Mouse (Mus musculus): ENCODE measurements at regions not wholly inside any gene's neighbourhood (a gene's known extent, or its start where the extent isn't known, plus 50 kb on each side); places are given as distances from the start of the nearest gene placed in this dataset.

GRCm38 (mm10) chr1:38739018-38739417, 74.3 kb upstream of the Aff3 start:
- Histone ChIP-seq H3K4me3 (ENCODE audit: low read depth, low read length) (no peak overlapping the region), H3K36me3 (ENCODE audit: control insufficient read depth, insufficient read depth, low read length) (no peaks in the 10 kb centered on the region), H3K9ac (ENCODE audit: low read depth, low read length) (no peak overlapping the region), H3K27me3 (ENCODE audit: control insufficient read depth, insufficient read depth, low read length) (no peaks in the 10 kb centered on the region), H3K4me1 (replicated peaks; ENCODE audit: control insufficient read depth, insufficient read depth, low read length) (no peaks in the 10 kb centered on the region), H3K9me3 (ENCODE audit: control insufficient read depth, low read length) (no peaks in the 10 kb centered on the region), H3K4me2 (replicated peaks; ENCODE audit: low read depth, low read length) (no peak overlapping the region), H3K27ac (ENCODE audit: low read depth, low read length) (no peak overlapping the region)
- ATAC-seq (ENCODE audit: low FRiP score) = no peak
- DNase-seq (ENCODE audit: low spot score) = no peak

GRCm38 (mm10) chr1:38735768-38736167, 71.0 kb upstream of the Aff3 start:
- Histone ChIP-seq H3K27me3 (ENCODE audit: control insufficient read depth, insufficient read depth, low read length) (no peaks in the 10 kb centered on the region), H3K4me1 (replicated peaks; ENCODE audit: control insufficient read depth, insufficient read depth, low read length) (no peaks in the 10 kb centered on the region), H3K4me3 (ENCODE audit: low read depth, low read length) (no peak overlapping the region), H3K4me2 (replicated peaks; ENCODE audit: low read depth, low read length) (no peak overlapping the region), H3K9me3 (ENCODE audit: control insufficient read depth, low read length) (no peaks in the 10 kb centered on the region), H3K9ac (ENCODE audit: low read depth, low read length) (no peak overlapping the region), H3K27ac (ENCODE audit: low read depth, low read length) (no peak overlapping the region), H3K36me3 (ENCODE audit: control insufficient read depth, insufficient read depth, low read length) (no peaks in the 10 kb centered on the region)
- 81% methylated on average over 8 of the region's 8 CpGs for WGBS
- DNase-seq (ENCODE audit: low spot score) = no peak
- no peak for ATAC-seq (ENCODE audit: low FRiP score)

- Histone ChIP-seq H3K4me3 (ENCODE audit: low read depth, low read length) (no peak overlapping the region), H3K27me3 (ENCODE audit: control insufficient read depth, insufficient read depth, low read length) (no peaks in the 10 kb centered on the region), H3K27ac (ENCODE audit: low read depth, low read length) (no peak overlapping the region), H3K4me1 (replicated peaks; ENCODE audit: control insufficient read depth, insufficient read depth, low read length) (no peaks in the 10 kb centered on the region), H3K9ac (ENCODE audit: low read depth, low read length) (no peak overlapping the region), H3K9me3 (ENCODE audit: control insufficient read depth, low read length) (no peaks in the 10 kb centered on the region), H3K36me3 (ENCODE audit: control insufficient read depth, insufficient read depth, low read length) (no peaks in the 10 kb centered on the region), H3K4me2 (replicated peaks; ENCODE audit: low read depth, low read length) (no peak overlapping the region)
- DNase-seq (ENCODE audit: low spot score) (no peak), ATAC-seq (ENCODE audit: low FRiP score) (no peak)
Measured at GRCm38 (mm10) chr1:38733201-38733600, 68.4 kb upstream of the Aff3 start.

- Histone ChIP-seq H3K27ac (ENCODE audit: low read depth, low read length) (no peak overlapping the region), H3K9ac (ENCODE audit: low read depth, low read length) (no peak overlapping the region), H3K9me3 (ENCODE audit: control insufficient read depth, low read length) (no peaks in the 10 kb centered on the region), H3K4me1 (replicated peaks; ENCODE audit: control insufficient read depth, insufficient read depth, low read length) (no peaks in the 10 kb centered on the region), H3K4me2 (replicated peaks; ENCODE audit: low read depth, low read length) (no peak overlapping the region), H3K36me3 (ENCODE audit: control insufficient read depth, insufficient read depth, low read length) (no peaks in the 10 kb centered on the region), H3K4me3 (ENCODE audit: low read depth, low read length) (no peak overlapping the region), H3K27me3 (ENCODE audit: control insufficient read depth, insufficient read depth, low read length) (no peaks in the 10 kb centered on the region)
- DNase-seq (ENCODE audit: low spot score) = no peak
- WGBS = 90% methylated on average over 10 of the region's 10 CpGs
- no peak for ATAC-seq (ENCODE audit: low FRiP score)
Measured at GRCm38 (mm10) chr1:38729977-38730782, 65.4 kb upstream of the Aff3 start.

GRCm38 (mm10) chr1:38725805-38726204, 61.0 kb upstream of the Aff3 start:
- no peak overlapping the region for H3K4me2 ChIP-seq (replicated peaks; ENCODE audit: low read depth, low read length)
- no peaks in the 10 kb centered on the region for H3K36me3 ChIP-seq (ENCODE audit: control insufficient read depth, insufficient read depth, low read length)
- no peaks in the 10 kb centered on the region for H3K4me1 ChIP-seq (replicated peaks; ENCODE audit: control insufficient read depth, insufficient read depth, low read length)
- no peaks in the 10 kb centered on the region for H3K9me3 ChIP-seq (ENCODE audit: control insufficient read depth, low read length)
- WGBS = 93% methylated on average over 9 of the region's 9 CpGs
- no peaks in the 10 kb centered on the region for H3K27me3 ChIP-seq (ENCODE audit: control insufficient read depth, insufficient read depth, low read length)
- H3K9ac ChIP-seq (ENCODE audit: low read depth, low read length) = no peak overlapping the region
- no peak overlapping the region for H3K27ac ChIP-seq (ENCODE audit: low read depth, low read length)
- no peak overlapping the region for H3K4me3 ChIP-seq (ENCODE audit: low read depth, low read length)
- ATAC-seq (ENCODE audit: low FRiP score) (no peak), DNase-seq (ENCODE audit: low spot score) (no peak)

GRCm38 (mm10) chr1:38724631-38725030, 59.9 kb upstream of the Aff3 start:
- no peak overlapping the region for H3K4me3 ChIP-seq (ENCODE audit: low read depth, low read length)
- 92% methylated on average over 14 of the region's 14 CpGs for WGBS
- DNase-seq (ENCODE audit: low spot score) (no peak), ATAC-seq (ENCODE audit: low FRiP score) (no peak)
- no peak overlapping the region for H3K4me2 ChIP-seq (replicated peaks; ENCODE audit: low read depth, low read length)
- H3K36me3 ChIP-seq (ENCODE audit: control insufficient read depth, insufficient read depth, low read length) = no peaks in the 10 kb centered on the region
- no peak overlapping the region for H3K9ac ChIP-seq (ENCODE audit: low read depth, low read length)
- H3K4me1 ChIP-seq (replicated peaks; ENCODE audit: control insufficient read depth, insufficient read depth, low read length) = no peaks in the 10 kb centered on the region
- H3K27me3 ChIP-seq (ENCODE audit: control insufficient read depth, insufficient read depth, low read length) = no peaks in the 10 kb centered on the region
- no peaks in the 10 kb centered on the region for H3K9me3 ChIP-seq (ENCODE audit: control insufficient read depth, low read length)
- no peak overlapping the region for H3K27ac ChIP-seq (ENCODE audit: low read depth, low read length)

- H3K27ac ChIP-seq (ENCODE audit: low read depth, low read length) = no peak overlapping the region
- no peak for DNase-seq (ENCODE audit: low spot score)
- no peaks in the 10 kb centered on the region for H3K4me1 ChIP-seq (replicated peaks; ENCODE audit: control insufficient read depth, insufficient read depth, low read length)
- no peak for ATAC-seq (ENCODE audit: low FRiP score)
- no peak overlapping the region for H3K4me3 ChIP-seq (ENCODE audit: low read depth, low read length)
- H3K36me3 ChIP-seq (ENCODE audit: control insufficient read depth, insufficient read depth, low read length) = no peaks in the 10 kb centered on the region
- H3K9ac ChIP-seq (ENCODE audit: low read depth, low read length) = no peak overlapping the region
- H3K9me3 ChIP-seq (ENCODE audit: control insufficient read depth, low read length) = no peaks in the 10 kb centered on the region
- 93% methylated on average over 10 of the region's 10 CpGs for WGBS
- no peaks in the 10 kb centered on the region for H3K27me3 ChIP-seq (ENCODE audit: control insufficient read depth, insufficient read depth, low read length)
- H3K4me2 ChIP-seq (replicated peaks; ENCODE audit: low read depth, low read length) = no peak overlapping the region
Measured at GRCm38 (mm10) chr1:38722155-38722554, 57.4 kb upstream of the Aff3 start.

GRCm38 (mm10) chr1:38720287-38720686, 55.5 kb upstream of the Aff3 start:
- H3K4me1 ChIP-seq (replicated peaks; ENCODE audit: control insufficient read depth, insufficient read depth, low read length) = no peaks in the 10 kb centered on the region
- H3K4me3 ChIP-seq (ENCODE audit: low read depth, low read length) = no peak overlapping the region
- peak; percentile 25 for DNase-seq (ENCODE audit: low spot score)
- 39% methylated on average over 9 of the region's 9 CpGs for WGBS
- no peak overlapping the region for H3K27ac ChIP-seq (ENCODE audit: low read depth, low read length)
- no peaks in the 10 kb centered on the region for H3K27me3 ChIP-seq (ENCODE audit: control insufficient read depth, insufficient read depth, low read length)
- no peaks in the 10 kb centered on the region for H3K9me3 ChIP-seq (ENCODE audit: control insufficient read depth, low read length)
- no peak overlapping the region for H3K4me2 ChIP-seq (replicated peaks; ENCODE audit: low read depth, low read length)
- H3K36me3 ChIP-seq (ENCODE audit: control insufficient read depth, insufficient read depth, low read length) = no peaks in the 10 kb centered on the region
- no peak for ATAC-seq (ENCODE audit: low FRiP score)
- H3K9ac ChIP-seq (ENCODE audit: low read depth, low read length) = no peak overlapping the region

- Histone ChIP-seq H3K27ac (ENCODE audit: low read depth, low read length) (no peak overlapping the region), H3K9me3 (ENCODE audit: control insufficient read depth, low read length) (no peaks in the 10 kb centered on the region), H3K4me1 (replicated peaks; ENCODE audit: control insufficient read depth, insufficient read depth, low read length) (no peaks in the 10 kb centered on the region), H3K4me3 (ENCODE audit: low read depth, low read length) (no peak overlapping the region), H3K4me2 (replicated peaks; ENCODE audit: low read depth, low read length) (no peak overlapping the region), H3K27me3 (ENCODE audit: control insufficient read depth, insufficient read depth, low read length) (no peaks in the 10 kb centered on the region), H3K36me3 (ENCODE audit: control insufficient read depth, insufficient read depth, low read length) (no peaks in the 10 kb centered on the region), H3K9ac (ENCODE audit: low read depth, low read length) (no peak overlapping the region)
- no peak for ATAC-seq (ENCODE audit: low FRiP score)
- no peak for DNase-seq (ENCODE audit: low spot score)
- WGBS = 89% methylated on average over 4 of the region's 4 CpGs
Measured at GRCm38 (mm10) chr1:38715621-38716020, 50.9 kb upstream of the Aff3 start.
